Mouse (Mus musculus) kidney, embryonic 16.5 days (tissue): ENCODE results near the gene Fam213a. TPM values are rescaled to one million over a fixed set of nuclear protein-coding genes. Genes with fewer than 3 reads are reported as not detected.
A peak's percentile ranks its signal among the peaks of the same experiment; 100 is the strongest.

ENCODE experiments used
- ATAC-seq: fragments of 200-750 bp; cut with Nextera tagmentation; 2 replicates; pipeline ENCODE4 v1.8.0; 2017; ENCODE audit warnings: moderate TSS enrichment; ENCODE audit not compliant: low FRiP score, low TSS enrichment
- H3K27ac ChIP-seq: fragments of 300-500 bp; sonication (generic); 2 replicates; pipeline ENCODE4 v1.5.1; 2014; ENCODE audit warnings: low read length
- H3K27me3 ChIP-seq: fragments of 300-500 bp; sonication (generic); 2 replicates; pipeline ENCODE4 v1.6.1; 2014; ENCODE audit warnings: low read length, control low read depth, mixed read lengths; ENCODE audit not compliant: insufficient read depth
- H3K36me3 ChIP-seq: fragments of 300-500 bp; sonication (generic); 2 replicates; pipeline ENCODE4 v1.6.1; 2014; ENCODE audit warnings: low read length, control low read depth, mixed read lengths; ENCODE audit not compliant: insufficient read depth
- H3K4me1 ChIP-seq: fragments of 300-500 bp; sonication (generic); 2 replicates; pipeline ENCODE4 v1.6.1; 2014; ENCODE audit warnings: low read length, control low read depth, mixed read lengths; ENCODE audit not compliant: insufficient read depth
- H3K4me2 ChIP-seq: fragments of 300-500 bp; sonication (generic); replicated peaks from 2 replicates; pipeline ENCODE4 v1.6.1; 2014; ENCODE audit warnings: low read depth, low read length
- H3K4me3 ChIP-seq: fragments of 300-500 bp; sonication (generic); 2 replicates; pipeline ENCODE4 v1.5.1; 2014; ENCODE audit warnings: mild to moderate bottlenecking, low read length
- H3K9ac ChIP-seq: fragments of 300-500 bp; sonication (generic); replicated peaks from 2 replicates; pipeline ENCODE4 v1.6.1; 2014; ENCODE audit warnings: low read length
- H3K9me3 ChIP-seq: fragments of 300-500 bp; sonication (generic); 2 replicates; pipeline ENCODE4 v1.6.1; 2016; ENCODE audit warnings: low read length, control low read depth
- WGBS: fragments of 180-500 bp; shearing (Covaris S2); extraction: QIAGEN DNeasy Blood & Tissue Kit; methylation state at CpG from one replicate; pipeline ENCODE4 v1.1.7; 2014; 5-methylcytosine and 5-hydroxymethylcytosine counted together
- polyA plus RNA-seq: library from polyadenylated mRNA; unstranded; fragments of >200 nt; fragmentation: Nextera tagmentation; extraction: Ambion mirVana; gene quantifications from 2 replicates; pipeline ENCODE4 v1.2.1, GENCODE M21; 2015

Gene Fam213a
- polyA plus RNA-seq, 1 experiment from 2014 or later, result 109 TPM

DNA sequence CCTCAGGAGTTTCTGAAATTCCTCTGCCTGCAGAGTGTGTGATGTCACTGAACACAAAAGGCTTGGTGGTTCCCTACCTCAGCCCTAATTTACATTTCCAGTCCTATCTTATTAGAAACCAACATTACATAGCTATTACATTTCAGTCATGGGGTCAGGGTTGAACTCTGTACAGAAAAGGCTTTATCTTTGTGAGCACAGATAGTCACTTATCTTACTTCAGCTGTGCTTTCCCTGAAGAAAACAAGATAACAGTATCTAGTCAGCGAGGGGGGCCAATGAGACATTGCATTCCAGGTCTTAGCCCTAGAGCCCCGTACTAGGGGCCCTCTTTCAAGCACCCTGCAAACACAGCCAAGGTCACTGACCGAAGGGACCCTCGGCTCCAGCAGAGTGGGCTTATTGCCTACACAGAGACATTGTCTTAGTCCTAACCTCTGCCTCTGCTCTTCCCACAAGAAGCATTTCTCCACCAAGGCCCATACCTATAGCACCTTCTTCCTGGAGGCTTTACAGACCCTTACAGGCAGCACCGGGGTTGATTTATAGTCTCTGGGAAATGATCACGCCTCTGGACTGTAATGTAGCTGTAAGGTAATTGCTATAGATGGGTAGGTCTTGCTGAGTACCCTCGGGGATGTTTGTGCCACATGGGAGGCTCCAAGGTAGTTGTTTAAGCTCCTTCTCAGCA, 12.2 kb upstream of the Fam213a start:
- no peak overlapping the region for H3K9ac ChIP-seq
- H3K4me2 ChIP-seq, result no peak overlapping the region
- H3K36me3 ChIP-seq, result no peaks in the 10 kb centered on the region
- 74% methylated on average over 7 of the region's 7 CpGs for WGBS
- no peak overlapping the region for H3K4me3 ChIP-seq
- no peaks in the 10 kb centered on the region for H3K27me3 ChIP-seq
- no peak overlapping the region for H3K27ac ChIP-seq
- no peak for ATAC-seq
- no peaks in the 10 kb centered on the region for H3K9me3 ChIP-seq
- no peaks in the 10 kb centered on the region for H3K4me1 ChIP-seq

DNA sequence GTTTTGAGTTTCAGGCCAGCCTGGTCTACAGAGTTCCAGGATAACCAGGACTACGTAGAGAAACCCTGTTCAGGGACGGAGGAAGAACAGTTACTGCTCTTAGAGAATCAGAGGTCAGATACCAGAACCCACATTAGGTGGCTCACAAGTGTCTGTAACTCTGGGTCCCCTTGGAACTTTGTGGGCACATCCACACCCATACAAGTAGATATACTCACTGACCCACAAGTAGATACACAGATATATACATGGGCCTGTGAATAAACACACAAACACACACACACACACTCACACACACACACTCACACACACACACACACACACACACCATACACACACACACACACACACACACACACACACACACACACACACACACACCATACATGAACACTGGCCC, 11.5 kb upstream of the Fam213a start:
- Histone ChIP-seq H3K36me3 (no peaks in the 10 kb centered on the region), H3K4me1 (no peaks in the 10 kb centered on the region), H3K4me2 (no peak overlapping the region), H3K27ac (no peak overlapping the region), H3K9me3 (no peaks in the 10 kb centered on the region; the same call in 1 of the 2 replicates), H3K4me3 (no peak overlapping the region), H3K9ac (no peak overlapping the region), H3K27me3 (no peaks in the 10 kb centered on the region)
- ATAC-seq, result no peak
- WGBS, result 83% methylated on average over 2 of the region's 2 CpGs

DNA sequence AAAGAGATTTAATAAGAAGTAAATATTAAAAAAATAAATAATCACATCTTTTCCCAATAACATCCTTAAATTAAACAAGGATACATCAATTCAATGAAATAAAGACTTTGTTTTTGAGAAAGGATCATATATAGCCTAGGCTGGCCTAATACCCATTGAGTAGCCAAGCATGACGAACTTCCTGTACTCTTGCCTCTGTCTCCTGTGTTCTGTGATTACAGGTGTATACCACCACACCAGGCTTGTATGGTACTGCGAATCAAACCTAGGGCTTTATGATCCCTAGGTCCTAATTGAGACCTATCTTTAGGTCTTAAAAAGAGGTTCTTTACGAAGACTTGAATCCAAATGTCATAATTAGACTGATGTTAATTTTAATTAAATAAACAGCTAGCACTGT, 7.7 kb upstream of the Fam213a start:
- Histone ChIP-seq H3K4me3 (no peak overlapping the region), H3K36me3 (no peaks in the 10 kb centered on the region), H3K4me2 (no peak overlapping the region), H3K4me1 (no peaks in the 10 kb centered on the region), H3K27me3 (no peaks in the 10 kb centered on the region), H3K9ac (no peak overlapping the region), H3K27ac (no peak overlapping the region), H3K9me3 (no peaks in the 10 kb centered on the region; the same call in 1 of the 2 replicates)
- 78% methylated on average over 3 of the region's 3 CpGs for WGBS
- no peak for ATAC-seq

DNA sequence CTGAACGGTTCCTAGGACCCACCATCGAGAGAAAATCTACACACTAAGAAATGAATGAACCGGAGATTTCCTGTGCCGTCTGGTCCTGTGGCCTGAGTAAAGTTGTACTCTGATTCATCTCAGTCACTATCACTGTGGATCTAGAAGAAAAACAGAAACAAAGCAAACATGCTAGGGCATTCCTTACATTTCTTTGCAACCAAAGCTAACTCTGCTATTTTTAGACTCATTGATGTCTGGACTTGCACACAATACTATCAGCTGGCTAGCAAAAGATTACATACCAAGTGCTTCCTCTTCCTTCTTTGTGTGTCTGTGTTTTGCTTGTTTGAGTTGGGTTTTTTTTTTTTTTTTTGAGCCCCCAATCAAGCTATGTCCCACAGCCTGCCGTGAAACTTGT, 3.9 kb upstream of the Fam213a start:
- no peak overlapping the region for H3K27ac ChIP-seq
- no peaks in the 10 kb centered on the region; the same call in 1 of the 2 replicates for H3K9me3 ChIP-seq
- no peaks in the 10 kb centered on the region for H3K36me3 ChIP-seq
- no peak overlapping the region for H3K9ac ChIP-seq
- H3K4me3 ChIP-seq, result no peak overlapping the region
- H3K4me1 ChIP-seq, result peaks cover 13% of the 10 kb centered on the region
- ATAC-seq, result no peak
- H3K27me3 ChIP-seq, result no peaks in the 10 kb centered on the region
- WGBS, result 66% methylated on average over 5 of the region's 5 CpGs
- no peak overlapping the region for H3K4me2 ChIP-seq

DNA sequence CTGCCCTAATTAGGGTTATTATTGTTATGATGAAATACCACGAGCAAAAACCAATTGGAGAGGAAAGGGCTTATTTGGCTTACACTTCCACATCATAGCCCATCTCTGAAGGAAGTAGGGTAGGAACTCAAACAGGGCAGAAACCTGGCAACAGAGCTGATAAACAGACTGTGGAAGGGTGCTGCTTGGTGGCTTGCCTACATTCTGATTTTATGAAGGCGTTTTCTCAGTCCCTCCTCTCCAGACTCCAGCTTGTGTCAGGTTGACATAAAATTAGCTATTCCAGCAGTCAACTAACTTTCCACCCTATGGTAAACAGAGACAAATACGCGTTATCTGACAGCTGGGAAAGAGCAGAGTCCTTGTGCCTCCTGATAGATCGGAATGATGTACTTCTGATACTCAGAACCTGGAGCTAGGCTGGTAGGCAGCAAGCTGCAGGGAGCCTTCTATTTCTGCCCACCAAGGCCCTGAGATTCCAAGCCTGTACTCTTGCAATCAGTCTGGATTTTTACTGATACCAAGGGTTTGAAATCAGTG, 1.2 kb upstream of the Fam213a start:
- H3K4me1 ChIP-seq, result peaks cover 18% of the 10 kb centered on the region
- H3K4me2 ChIP-seq, result no peak overlapping the region
- 72% methylated on average over 5 of the region's 5 CpGs for WGBS
- no peaks in the 10 kb centered on the region for H3K27me3 ChIP-seq
- no peak overlapping the region for H3K27ac ChIP-seq
- no peak for ATAC-seq
- no peak overlapping the region for H3K4me3 ChIP-seq
- no peaks in the 10 kb centered on the region for H3K36me3 ChIP-seq
- no peaks in the 10 kb centered on the region for H3K9me3 ChIP-seq
- no peak overlapping the region for H3K9ac ChIP-seq

DNA sequence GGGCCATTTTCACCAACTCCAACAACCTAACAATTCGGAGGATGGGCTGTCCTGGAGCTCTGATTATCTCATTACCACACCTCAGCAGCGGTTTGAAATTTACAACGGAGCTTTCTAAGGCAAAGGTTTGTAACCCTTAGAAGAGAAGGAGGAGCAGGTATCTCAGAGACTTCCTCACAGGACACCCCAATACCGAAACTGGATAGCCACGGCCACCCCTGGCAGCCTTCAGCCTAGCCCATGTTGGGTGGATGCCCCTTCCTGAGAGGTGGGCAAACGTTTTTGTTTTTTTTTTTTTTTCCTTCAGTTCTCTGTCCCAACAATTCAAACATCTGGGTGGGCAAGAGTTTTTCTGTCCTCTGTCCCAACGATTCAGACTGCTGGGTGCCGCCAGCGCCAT, 445 bp downstream of the Fam213a start:
- WGBS, result 9% methylated on average over 9 of the region's 9 CpGs
- Histone ChIP-seq H3K4me2 (peak overlapping the region; percentile 87), H3K9ac (peak overlapping the region; percentile 80), H3K9me3 (no peaks in the 10 kb centered on the region), H3K4me1 (peaks cover 25% of the 10 kb centered on the region), H3K27me3 (no peaks in the 10 kb centered on the region), H3K36me3 (no peaks in the 10 kb centered on the region), H3K4me3 (peak overlapping the region; percentile 66), H3K27ac (peak overlapping the region; percentile 37; the same call in 1 of the 2 replicates)
- peak; percentile 1; the same call in 1 of the 2 replicates for ATAC-seq

DNA sequence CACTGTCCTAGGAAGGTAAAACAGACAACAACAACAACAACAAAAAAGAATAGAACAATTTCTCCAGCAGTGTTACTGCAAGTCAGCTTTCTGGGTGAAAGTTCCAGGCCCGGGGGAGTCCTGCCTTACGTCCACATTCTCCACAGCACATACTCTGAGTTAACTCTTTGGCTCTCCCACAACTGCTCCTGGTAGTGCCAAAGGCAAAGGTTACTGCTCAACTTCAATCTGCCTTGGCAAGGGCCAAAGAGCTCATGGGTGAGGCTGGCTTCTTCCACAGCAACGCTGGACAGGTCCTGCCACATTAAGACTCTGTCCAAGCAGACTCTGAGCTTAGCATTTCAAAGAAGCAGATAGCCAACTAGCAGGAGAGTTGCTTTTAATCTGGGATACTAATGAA, 1.7 kb downstream of the Fam213a start:
- no peak overlapping the region for H3K4me2 ChIP-seq
- ATAC-seq, result no peak
- H3K4me3 ChIP-seq, result no peak overlapping the region
- peaks cover 37% of the 10 kb centered on the region for H3K4me1 ChIP-seq
- no peak overlapping the region for H3K27ac ChIP-seq
- no peak overlapping the region for H3K9ac ChIP-seq
- H3K9me3 ChIP-seq, result no peaks in the 10 kb centered on the region
- WGBS, result 72% methylated on average over 3 of the region's 3 CpGs
- no peaks in the 10 kb centered on the region for H3K27me3 ChIP-seq
- no peaks in the 10 kb centered on the region for H3K36me3 ChIP-seq

DNA sequence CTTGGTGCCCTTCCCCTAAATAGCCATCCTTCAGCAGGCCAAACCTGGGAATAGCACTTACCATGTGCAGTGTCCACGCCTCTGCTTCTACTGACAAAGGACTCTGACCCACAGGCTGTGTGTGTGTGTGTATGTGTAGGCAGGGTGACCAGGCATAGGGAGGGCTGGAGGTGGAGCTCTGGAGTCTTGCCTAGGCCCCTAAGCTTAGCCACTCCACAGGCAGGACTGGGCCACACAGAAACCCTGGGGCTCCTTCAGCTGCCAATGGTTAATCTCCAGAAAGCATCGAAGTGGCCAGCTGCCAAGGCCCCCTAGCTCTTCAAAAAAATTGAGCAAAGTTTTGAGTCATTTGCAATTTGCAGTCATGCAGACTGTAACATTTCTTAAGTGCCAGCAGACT, 5.5 kb downstream of the Fam213a start:
- Histone ChIP-seq H3K9ac (no peak overlapping the region), H3K4me3 (no peak overlapping the region), H3K4me1 (peaks cover 62% of the 10 kb centered on the region), H3K4me2 (no peak overlapping the region), H3K27ac (peak overlapping the region; percentile 88), H3K9me3 (no peaks in the 10 kb centered on the region), H3K27me3 (no peaks in the 10 kb centered on the region), H3K36me3 (no peaks in the 10 kb centered on the region)
- peak; percentile 86 for ATAC-seq
- WGBS, result 49% methylated on average over 2 of the region's 2 CpGs

DNA sequence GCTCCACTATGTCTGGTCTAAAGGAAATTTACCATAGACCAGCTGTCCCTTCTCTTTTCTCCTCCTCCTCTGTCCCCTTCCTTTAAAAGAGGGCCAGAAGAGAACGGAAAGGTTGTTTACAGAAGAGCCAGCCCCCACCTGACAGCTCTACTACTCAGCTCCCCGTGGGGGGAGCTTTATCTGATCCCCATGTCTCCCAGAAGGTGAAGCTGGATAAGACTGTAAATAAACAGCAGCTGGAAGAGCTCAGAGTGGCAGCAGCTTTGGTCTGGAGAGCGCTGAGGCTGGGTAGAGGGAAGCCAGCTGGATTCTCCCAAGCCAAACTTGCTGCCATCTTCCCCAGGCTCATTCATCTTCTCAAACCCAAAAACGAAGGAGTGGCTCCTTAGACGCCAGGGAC, 5.9 kb downstream of the Fam213a start:
- H3K4me3 ChIP-seq, result no peak overlapping the region
- 20% methylated on average over 5 of the region's 5 CpGs for WGBS
- no peak overlapping the region; the same call in 1 of the 2 replicates for H3K9ac ChIP-seq
- H3K4me2 ChIP-seq, result no peak overlapping the region
- peak overlapping the region; percentile 88 for H3K27ac ChIP-seq
- peaks cover 58% of the 10 kb centered on the region for H3K4me1 ChIP-seq
- H3K36me3 ChIP-seq, result no peaks in the 10 kb centered on the region
- H3K9me3 ChIP-seq, result no peaks in the 10 kb centered on the region
- peak; percentile 78 for ATAC-seq
- no peaks in the 10 kb centered on the region for H3K27me3 ChIP-seq

DNA sequence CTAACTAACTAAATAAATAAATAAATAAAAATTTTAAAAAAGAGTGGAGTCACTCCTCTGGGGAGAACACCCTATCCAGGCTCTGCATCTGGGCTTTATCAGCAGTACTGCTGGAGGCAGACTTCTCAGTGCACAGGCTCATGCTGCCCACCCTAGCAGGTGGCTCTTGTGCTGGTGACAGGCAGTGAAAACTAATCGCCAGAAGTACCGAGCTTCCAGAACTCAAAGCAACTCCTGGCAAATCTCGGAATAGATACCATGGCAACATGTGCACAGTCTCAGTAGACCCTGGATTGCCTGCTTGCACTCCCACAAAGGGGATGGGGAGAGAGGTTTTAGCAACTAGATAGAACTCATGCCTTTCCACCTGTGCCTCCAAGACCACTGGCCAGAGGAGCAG, 6.7 kb downstream of the Fam213a start:
- Histone ChIP-seq H3K4me1 (peaks cover 58% of the 10 kb centered on the region), H3K4me2 (no peak overlapping the region), H3K36me3 (no peaks in the 10 kb centered on the region), H3K27me3 (no peaks in the 10 kb centered on the region), H3K9me3 (no peaks in the 10 kb centered on the region), H3K4me3 (no peak overlapping the region), H3K9ac (no peak overlapping the region), H3K27ac (peak overlapping the region; percentile 88)
- 37% methylated on average over 3 of the region's 3 CpGs for WGBS
- peak; percentile 57 for ATAC-seq
